Mouse (Mus musculus) cerebellum, adult 2 months (tissue): Measurements from ENCODE around the gene Casz1. TPM values are rescaled to one million over a fixed set of nuclear protein-coding genes. Genes with fewer than 3 reads are reported as not detected.

Experiments used
- DNase-seq, 2 experiments: peaks; one replicate each; pipeline ENCODE4 v3.0.0; 2021
- H3K27ac ChIP-seq: fragments of 200-500 bp; 2 replicates; pipeline ENCODE4 v1.5.1; 2012; ENCODE audit warnings: low read length, control low read depth, inconsistent platforms; ENCODE audit not compliant: insufficient read depth
- H3K27me3 ChIP-seq: fragments of 200-500 bp; 2 replicates; pipeline ENCODE4 v1.6.1; 2012; ENCODE audit warnings: inconsistent platforms, mild to moderate bottlenecking, low read length, moderate library complexity; ENCODE audit not compliant: control insufficient read depth, insufficient read depth
- H3K4me1 ChIP-seq: fragments of 200-500 bp; 2 replicates; pipeline ENCODE4 v1.6.1; 2011; ENCODE audit warnings: low read length; ENCODE audit not compliant: control insufficient read depth, insufficient read depth
- H3K4me3 ChIP-seq: fragments of 200-500 bp; replicated peaks from 2 replicates; pipeline ENCODE3; 2011; ENCODE audit warnings: mild to moderate bottlenecking, low read depth, low read length, control low read depth; ENCODE audit not compliant: insufficient read depth
- CTCF ChIP-seq: fragments of 200-500 bp; IDR thresholded peaks from 2 replicates; pipeline ENCODE4 v1.5.1; 2011; ENCODE audit warnings: low read depth, mild to moderate bottlenecking, control low read depth, low read length, moderate library complexity, borderline replicate concordance; ENCODE audit not compliant: insufficient read depth
- POLR2A ChIP-seq: fragments of 200-500 bp; IDR thresholded peaks from 2 replicates; pipeline ENCODE4 v1.6.1; 2011; ENCODE audit warnings: low read length, control low read depth, borderline replicate concordance; ENCODE audit not compliant: insufficient read depth
- WGBS: fragments of 180-500 bp; shearing (Covaris S2); methylation state at CpG from one replicate; pipeline ENCODE4 v1.1.7; 2018; 5-methylcytosine and 5-hydroxymethylcytosine counted together
- polyA plus RNA-seq: library from polyadenylated mRNA; depleted of rRNA; stranded (reverse); fragments of >200 nt; gene quantifications from 2 replicates; pipeline ENCODE4 v1.2.3, GENCODE M21; 2012

Gene Casz1
- polyA plus RNA-seq, 1 experiment, result 1.5 TPM

DNA sequence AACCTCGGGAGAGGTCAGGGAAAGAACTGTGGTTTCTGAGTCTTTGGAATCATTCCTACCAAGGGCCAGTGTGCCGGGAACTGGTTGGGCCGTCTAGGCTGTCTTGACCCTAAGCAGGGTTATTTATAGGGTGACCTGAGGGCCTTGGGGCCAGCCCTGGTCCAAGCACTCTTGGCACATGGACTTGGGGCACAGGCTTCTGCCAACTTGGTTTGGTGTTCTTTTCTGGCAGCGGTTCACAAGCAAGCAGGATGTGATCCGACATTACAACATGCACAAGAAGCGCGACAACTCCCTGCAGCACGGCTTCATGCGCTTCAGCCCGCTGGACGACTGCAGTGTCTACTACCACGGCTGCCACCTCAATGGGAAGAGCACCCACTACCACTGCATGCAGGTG lies 132.5 kb downstream of the Casz1 start:
- Histone ChIP-seq H3K27me3 (no peaks in the 10 kb centered on the region), H3K4me3 (no peak overlapping the region), H3K4me1 (peaks cover 5% of the 10 kb centered on the region), H3K27ac (no peak overlapping the region)
- DNase-seq, result no peak
- 80% methylated on average over 12 of the region's 12 CpGs for WGBS
- TF ChIP-seq CTCF (no peak), POLR2A (no peak)

DNA sequence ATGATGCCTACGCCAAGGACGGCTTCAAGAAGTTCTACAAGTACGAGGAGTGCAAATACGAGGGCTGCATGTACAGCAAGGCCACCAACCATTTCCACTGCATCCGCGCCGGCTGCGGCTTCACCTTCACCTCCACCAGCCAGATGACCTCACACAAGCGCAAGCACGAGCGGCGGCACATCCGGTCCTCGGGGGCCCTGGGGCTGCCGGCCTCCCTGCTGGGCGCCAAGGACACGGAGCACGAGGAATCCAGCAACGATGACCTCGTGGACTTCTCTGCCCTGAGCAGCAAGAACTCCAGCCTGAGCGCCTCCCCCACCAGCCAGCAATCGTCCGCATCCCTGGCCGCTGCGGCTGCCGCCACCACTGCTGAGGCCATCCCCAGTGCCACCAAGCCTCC lies 134.3 kb downstream of the Casz1 start:
- 86% methylated on average over 26 of the region's 26 CpGs for WGBS
- no peak overlapping the region for H3K4me3 ChIP-seq
- H3K27me3 ChIP-seq, result no peaks in the 10 kb centered on the region
- H3K27ac ChIP-seq, result no peak overlapping the region
- DNase-seq, result no peak
- H3K4me1 ChIP-seq, result peaks cover 5% of the 10 kb centered on the region; the same call in 1 of the 2 replicates
- TF ChIP-seq CTCF, result no peak
- TF ChIP-seq POLR2A, result no peak

DNA sequence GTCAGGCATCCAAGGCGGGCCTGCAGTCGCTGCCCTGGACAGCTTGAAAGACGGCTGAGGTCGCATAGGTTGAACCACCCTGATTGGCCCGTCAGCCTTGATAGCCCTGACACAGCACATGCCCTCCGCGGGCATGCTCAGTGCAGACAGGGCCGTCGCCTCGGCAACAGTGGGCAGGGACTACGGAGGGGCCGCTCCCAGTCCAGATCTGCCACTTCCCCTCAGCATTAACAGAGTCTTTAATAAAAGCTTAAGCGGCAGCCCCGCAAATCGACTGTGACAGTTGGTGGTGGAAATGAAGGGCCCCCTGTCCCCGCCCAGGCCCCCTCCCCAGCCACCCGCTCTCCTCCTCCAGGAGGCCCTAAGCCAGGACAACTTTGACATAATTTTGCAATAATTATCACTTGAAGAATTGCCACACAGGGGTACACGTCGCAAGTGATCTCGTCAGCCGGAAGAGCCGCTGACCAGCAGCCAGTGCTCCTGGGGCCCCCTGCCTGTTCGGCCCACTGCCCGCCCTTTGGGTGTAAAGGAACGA lies 136.5 kb downstream of the Casz1 start:
- H3K27me3 ChIP-seq, result no peaks in the 10 kb centered on the region
- no peak overlapping the region for H3K4me3 ChIP-seq
- no peak for DNase-seq
- WGBS, result 19% methylated on average over 25 of the region's 25 CpGs
- H3K4me1 ChIP-seq, result no peaks in the 10 kb centered on the region; the same call in 1 of the 2 replicates
- H3K27ac ChIP-seq, result no peak overlapping the region
- TF ChIP-seq POLR2A (no peak), CTCF (no peak)

DNA sequence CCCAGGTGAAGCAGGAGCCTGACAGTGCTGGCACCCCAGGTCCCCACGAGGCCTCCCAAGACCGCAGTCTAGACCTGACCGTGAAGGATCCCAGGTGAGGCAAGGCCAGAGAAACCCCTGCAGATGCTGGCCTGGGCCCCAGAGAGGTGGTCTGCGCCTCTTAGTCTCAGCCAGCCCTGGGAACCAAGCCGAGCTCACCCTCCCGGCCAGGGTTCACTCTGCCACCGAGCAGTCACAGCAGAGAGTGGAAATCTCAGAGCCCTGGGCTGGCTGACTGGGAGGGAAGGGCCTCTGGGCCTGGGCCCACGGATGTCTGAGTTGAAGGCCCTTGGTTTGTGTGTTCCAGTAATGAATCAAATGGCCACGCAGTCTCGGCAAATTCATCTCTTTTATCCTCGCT lies 137.1 kb downstream of the Casz1 start:
- TF ChIP-seq CTCF (no peak), POLR2A (no peak)
- WGBS, result 54% methylated on average over 11 of the region's 11 CpGs
- DNase-seq, result no peak
- Histone ChIP-seq H3K27me3 (no peaks in the 10 kb centered on the region), H3K4me3 (no peak overlapping the region), H3K27ac (no peak overlapping the region), H3K4me1 (no peaks in the 10 kb centered on the region; the same call in 1 of the 2 replicates)

DNA sequence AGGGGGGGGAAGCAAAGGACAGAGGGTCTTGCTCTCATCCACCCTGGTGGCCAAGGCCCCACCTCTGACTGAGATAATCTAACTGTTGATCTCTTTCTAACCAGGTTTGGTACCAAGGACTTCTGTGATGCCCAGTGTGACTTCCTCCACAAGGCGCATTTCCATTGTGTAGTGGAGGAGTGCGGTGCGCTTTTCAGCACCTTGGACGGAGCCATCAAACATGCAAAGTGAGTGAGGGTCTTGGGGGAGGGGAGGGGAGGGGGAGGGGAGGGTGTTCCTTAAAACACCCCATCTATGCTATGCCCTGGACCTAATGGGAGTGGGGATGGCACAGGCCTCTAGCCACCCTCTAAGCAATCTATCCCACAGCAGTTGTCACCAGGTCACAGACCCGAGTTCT lies 138.9 kb downstream of the Casz1 start:
- Histone ChIP-seq H3K27ac (no peak overlapping the region), H3K4me3 (no peak overlapping the region), H3K4me1 (no peaks in the 10 kb centered on the region; the same call in 1 of the 2 replicates), H3K27me3 (no peaks in the 10 kb centered on the region)
- no peak for DNase-seq
- TF ChIP-seq POLR2A (no peak), CTCF (no peak)
- whole genome bisulfite sequencing, result 88% methylated on average over 5 of the region's 5 CpGs

DNA sequence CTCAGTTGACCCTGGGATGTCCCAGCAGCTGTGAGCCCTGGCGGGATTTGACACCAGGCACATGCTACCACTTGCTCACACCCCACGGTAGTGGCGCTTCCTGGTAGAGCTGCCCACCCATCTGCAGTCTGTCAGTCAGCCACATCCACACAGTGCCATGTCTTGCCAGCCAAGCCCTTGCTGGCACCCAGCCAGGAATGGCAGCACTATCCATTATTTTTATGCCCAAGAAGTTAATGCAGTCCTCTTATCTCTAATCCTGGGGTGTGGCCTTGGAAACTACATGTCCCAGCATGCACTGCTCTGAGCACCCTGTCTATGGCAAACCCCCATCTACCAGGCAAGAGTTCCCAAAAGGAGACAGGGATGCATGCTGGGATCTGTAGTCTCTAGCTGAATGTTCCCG lies 141.2 kb downstream of the Casz1 start:
- DNase-seq, result peak; percentile 28 to 38
- no peak overlapping the region for H3K4me3 ChIP-seq
- H3K4me1 ChIP-seq, result no peaks in the 10 kb centered on the region; the same call in 1 of the 2 replicates
- no peaks in the 10 kb centered on the region for H3K27me3 ChIP-seq
- no peak for TF ChIP-seq CTCF
- no peak for TF ChIP-seq POLR2A
- no peak overlapping the region for H3K27ac ChIP-seq
- 35% methylated on average over 4 of the region's 4 CpGs for WGBS

DNA sequence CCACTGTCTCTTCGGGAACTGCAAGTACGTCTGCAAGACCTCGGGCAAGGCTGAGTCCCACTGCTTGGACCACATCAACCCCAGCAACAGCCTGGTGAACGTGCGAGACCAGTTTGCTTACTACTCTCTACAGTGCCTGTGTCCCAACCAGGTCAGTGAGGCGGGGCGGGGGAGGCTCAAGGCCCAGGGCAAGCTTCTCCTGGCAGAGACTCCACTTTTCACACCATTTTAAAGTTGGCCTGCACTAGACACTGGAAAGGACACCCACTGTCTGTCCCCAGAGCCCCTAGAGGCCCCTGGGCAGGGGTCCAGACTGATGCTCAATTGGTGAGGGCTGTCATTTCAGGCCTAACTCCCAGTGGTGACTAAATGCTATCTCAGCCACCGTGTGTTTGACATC lies 141.8 kb downstream of the Casz1 start:
- no peak for TF ChIP-seq CTCF
- TF ChIP-seq POLR2A, result no peak
- WGBS, result 83% methylated on average over 8 of the region's 8 CpGs
- no peak overlapping the region for H3K27ac ChIP-seq

DNA sequence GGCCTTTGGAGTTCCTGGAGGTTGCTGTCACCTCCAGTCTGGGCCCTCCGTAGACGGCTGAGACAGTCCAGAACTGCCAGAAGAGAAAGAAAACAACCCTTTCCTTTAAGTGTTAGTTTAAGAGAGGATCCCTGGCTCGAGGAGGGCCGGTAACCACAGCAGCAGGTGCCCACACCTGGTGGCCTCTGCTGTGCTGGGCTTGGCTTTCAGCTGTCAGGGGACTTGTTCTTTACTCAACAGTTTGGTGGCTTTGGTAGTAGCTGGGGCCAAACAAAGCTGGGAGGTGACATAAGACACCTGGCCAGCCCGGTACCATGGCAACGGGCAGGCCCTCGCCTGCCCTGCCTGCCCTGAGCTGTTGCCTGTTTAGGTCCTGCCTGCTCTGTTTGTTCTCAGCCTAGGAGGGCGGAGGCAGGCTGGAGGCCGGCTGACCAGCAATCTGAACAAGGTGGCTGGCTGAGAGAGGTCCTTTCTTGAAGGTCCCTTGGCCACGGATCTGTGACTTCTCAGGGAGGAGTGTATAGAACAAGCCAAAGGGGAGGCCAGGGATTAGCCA lies 143.7 kb downstream of the Casz1 start:
- 85% methylated on average over 10 of the region's 10 CpGs for WGBS
- H3K27ac ChIP-seq, result no peak overlapping the region
- TF ChIP-seq CTCF (no peak), POLR2A (no peak)
- peaks cover 5% of the 10 kb centered on the region; the same call in 1 of the 2 replicates for H3K4me1 ChIP-seq
- no peak overlapping the region for H3K4me3 ChIP-seq
- no peak for DNase-seq
- H3K27me3 ChIP-seq, result no peaks in the 10 kb centered on the region; the same call in 1 of the 2 replicates

More for the DNA sequence above, 141.8 kb downstream of the Casz1 start:
- DNase-seq, result no peak
- H3K4me1 ChIP-seq, result no peaks in the 10 kb centered on the region
- peak overlapping the region; percentile 11 for H3K4me3 ChIP-seq
- H3K27me3 ChIP-seq, result no peaks in the 10 kb centered on the region
